Mouse (Mus musculus) heart, embryonic 10.5 days (tissue): ENCODE measurements at regions not wholly inside any gene's neighbourhood (a gene's known extent, or its start where the extent isn't known, plus 50 kb on each side); places are given as distances from the start of the nearest gene placed in this dataset.

ENCODE experiments used
- DNase-seq: peaks from one replicate; pipeline ENCODE4 v3.0.0-alpha.2; 2017; ENCODE audit warnings: low spot score
- H3K27ac ChIP-seq: fragments of 300-500 bp; sonication (generic); 2 replicates; pipeline ENCODE4 v1.5.1; 2016; ENCODE audit warnings: mild to moderate bottlenecking
- H3K27me3 ChIP-seq: fragments of 300-500 bp; sonication (generic); 2 replicates; pipeline ENCODE4 v1.6.1; 2016; ENCODE audit warnings: mild to moderate bottlenecking; ENCODE audit not compliant: poor library complexity, insufficient read depth, severe bottlenecking
- H3K36me3 ChIP-seq: fragments of 300-500 bp; sonication (generic); 2 replicates; pipeline ENCODE4 v1.6.1; 2016; ENCODE audit warnings: mild to moderate bottlenecking, moderate library complexity
- H3K4me1 ChIP-seq: fragments of 300-500 bp; sonication (generic); 2 replicates; pipeline ENCODE4 v1.6.1; 2016; ENCODE audit warnings: mild to moderate bottlenecking
- H3K4me3 ChIP-seq: fragments of 300-500 bp; sonication (generic); 2 replicates; pipeline ENCODE4 v1.5.1; 2016; ENCODE audit warnings: mild to moderate bottlenecking, moderate library complexity
- H3K9me3 ChIP-seq: fragments of 300-500 bp; sonication (generic); 2 replicates; pipeline ENCODE4 v1.6.1; 2016; ENCODE audit warnings: mild to moderate bottlenecking, moderate library complexity
- WGBS: fragments of 180-500 bp; shearing (Covaris S2); methylation state at CpG from one replicate; pipeline ENCODE4 v1.1.7; 2016; 5-methylcytosine and 5-hydroxymethylcytosine counted together

- H3K4me3 ChIP-seq: no peak overlapping the region
- WGBS: 83% methylated on average over 9 of the region's 9 CpGs
- no peak for DNase-seq
- no peaks in the 10 kb centered on the region for H3K27me3 ChIP-seq
- no peaks in the 10 kb centered on the region for H3K36me3 ChIP-seq
- no peaks in the 10 kb centered on the region for H3K9me3 ChIP-seq
- no peak overlapping the region for H3K27ac ChIP-seq
- H3K4me1 ChIP-seq: no peaks in the 10 kb centered on the region
Measured at GRCm38 (mm10) chr19:37754024-37754423, 56.4 kb downstream of the Cyp26a1 start.

DNA sequence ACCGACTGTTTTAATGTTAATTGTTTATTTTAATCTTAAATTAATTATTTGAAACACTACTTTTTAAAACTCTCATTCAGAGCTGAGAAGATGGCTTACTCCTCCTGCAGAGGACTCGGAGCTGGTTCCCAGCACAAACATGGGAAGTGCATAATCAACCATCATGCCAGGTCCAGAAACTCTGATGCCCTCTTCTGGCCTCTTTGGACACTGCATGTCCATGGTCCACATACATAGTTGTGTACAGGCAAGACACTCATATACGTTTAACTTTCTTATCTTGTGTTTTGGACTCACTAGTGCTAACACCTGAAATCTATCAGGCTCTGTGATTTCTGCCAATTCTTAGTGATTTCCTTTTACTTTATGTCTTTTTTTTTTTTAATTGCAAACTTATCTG, 57.8 kb downstream of the Cyp26a1 start:
- Histone ChIP-seq H3K4me1 (no peaks in the 10 kb centered on the region), H3K4me3 (no peak overlapping the region), H3K27me3 (no peaks in the 10 kb centered on the region), H3K36me3 (no peaks in the 10 kb centered on the region), H3K9me3 (no peaks in the 10 kb centered on the region), H3K27ac (no peak overlapping the region)
- WGBS: 85% methylated on average over 3 of the region's 3 CpGs
- DNase-seq: no peak

DNA sequence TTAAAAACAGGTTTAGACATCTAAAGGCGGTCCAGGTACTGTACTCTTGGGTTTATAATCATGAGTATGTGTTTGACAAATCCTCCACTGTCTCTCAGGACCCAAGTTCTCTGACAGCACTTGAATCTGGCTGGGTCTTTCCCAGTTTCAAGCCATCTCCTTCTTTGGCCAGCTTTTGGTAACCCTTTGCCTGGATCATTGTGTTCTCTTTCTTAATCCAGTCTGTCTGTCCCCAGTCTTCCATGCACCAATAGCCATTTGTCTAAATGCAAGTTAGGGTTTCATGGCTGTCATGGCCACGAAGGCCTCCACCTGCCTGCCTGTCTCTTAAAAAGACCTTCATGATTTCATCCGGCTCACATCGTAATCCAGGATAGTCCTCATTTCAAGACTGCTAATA, 71.8 kb downstream of the Cyp26a1 start:
- no peak overlapping the region for H3K27ac ChIP-seq
- H3K27me3 ChIP-seq: no peaks in the 10 kb centered on the region
- no peaks in the 10 kb centered on the region for H3K4me1 ChIP-seq
- no peaks in the 10 kb centered on the region for H3K36me3 ChIP-seq
- no peak overlapping the region for H3K4me3 ChIP-seq
- WGBS: 88% methylated on average over 4 of the region's 4 CpGs
- DNase-seq: no peak
- no peaks in the 10 kb centered on the region for H3K9me3 ChIP-seq

DNA sequence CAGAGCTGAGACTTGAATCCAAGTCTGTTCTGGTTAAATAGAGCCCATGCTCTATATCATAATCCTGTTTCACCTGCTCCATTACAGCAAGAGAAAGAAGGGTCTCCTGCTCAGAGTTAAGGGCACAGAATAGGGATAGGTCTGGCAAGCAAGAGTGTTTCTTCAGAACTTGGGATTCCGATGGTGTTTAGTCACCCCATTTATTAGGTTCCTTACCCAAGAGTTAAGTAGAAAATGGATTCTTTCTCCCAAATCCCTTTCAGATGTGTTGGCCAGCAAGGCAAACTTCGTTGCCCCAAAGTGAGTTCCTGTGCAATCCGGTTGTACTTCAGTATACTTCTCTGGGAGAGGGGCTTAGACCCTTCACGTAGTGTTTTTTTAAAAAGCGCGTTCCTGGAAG, 74.4 kb downstream of the Cyp26a1 start:
- DNase-seq: no peak
- Histone ChIP-seq H3K4me3 (no peak overlapping the region), H3K27ac (no peak overlapping the region), H3K27me3 (no peaks in the 10 kb centered on the region), H3K9me3 (no peaks in the 10 kb centered on the region), H3K4me1 (no peaks in the 10 kb centered on the region), H3K36me3 (no peaks in the 10 kb centered on the region)
- 89% methylated on average over 6 of the region's 6 CpGs for WGBS

DNA sequence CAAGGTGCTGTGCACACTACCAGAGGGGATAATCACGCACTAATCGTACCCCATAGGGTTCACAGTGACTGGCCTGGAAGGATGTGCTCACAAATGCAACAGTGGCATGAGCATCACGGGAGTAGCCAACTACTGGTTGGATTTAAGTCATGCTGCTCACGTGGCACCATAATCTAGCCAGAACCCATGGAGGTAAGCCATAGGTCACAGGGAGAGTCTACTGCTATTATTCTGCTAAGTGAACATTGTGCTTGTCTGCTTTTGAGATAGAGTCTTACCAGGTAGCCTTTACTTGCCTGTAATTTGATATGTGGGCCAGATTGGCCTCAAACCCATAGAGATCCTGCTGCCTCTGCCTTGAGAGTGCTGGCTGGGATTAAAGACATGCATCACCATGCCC, 77.0 kb downstream of the Cyp26a1 start:
- WGBS: 85% methylated on average over 4 of the region's 4 CpGs
- Histone ChIP-seq H3K9me3 (no peaks in the 10 kb centered on the region), H3K4me1 (0 out of 2 replicates have a peak, but pooled peaks cover 4% of the 10 kb centered on the region), H3K27ac (no peak overlapping the region), H3K27me3 (no peaks in the 10 kb centered on the region), H3K36me3 (no peaks in the 10 kb centered on the region), H3K4me3 (no peak overlapping the region)
- DNase-seq: no peak

DNA sequence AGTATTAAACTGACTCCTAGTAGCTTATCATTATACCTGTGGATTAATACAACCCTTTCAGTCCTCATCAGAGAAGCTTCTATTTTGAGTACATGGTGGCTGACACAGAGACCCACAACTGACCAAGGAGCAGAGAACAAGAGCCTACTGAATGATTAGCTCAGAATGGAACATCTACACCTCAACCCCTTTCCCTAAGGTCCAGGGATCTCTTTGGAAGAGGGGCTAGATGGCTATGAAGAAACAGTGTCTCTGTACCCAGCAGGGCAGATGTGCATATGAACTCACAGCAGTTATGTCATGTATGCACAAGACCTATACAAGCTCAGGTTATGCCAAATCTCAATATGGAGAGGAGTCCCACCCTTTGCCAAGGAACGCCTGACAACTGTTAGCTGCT, 77.4 kb downstream of the Cyp26a1 start:
- Histone ChIP-seq H3K27ac (no peak overlapping the region), H3K4me3 (no peak overlapping the region), H3K4me1 (0 out of 2 replicates have a peak, but pooled peaks cover 4% of the 10 kb centered on the region), H3K9me3 (no peaks in the 10 kb centered on the region), H3K36me3 (no peaks in the 10 kb centered on the region), H3K27me3 (no peaks in the 10 kb centered on the region)
- DNase-seq: no peak
- 94% methylated on average over 1 of the region's 1 CpGs for WGBS

- Histone ChIP-seq H3K4me3 (no peak overlapping the region), H3K27ac (no peak overlapping the region), H3K9me3 (no peaks in the 10 kb centered on the region), H3K27me3 (no peaks in the 10 kb centered on the region), H3K36me3 (no peaks in the 10 kb centered on the region), H3K4me1 (0 out of 2 replicates have a peak, but pooled peaks cover 4% of the 10 kb centered on the region)
- WGBS: 72% methylated on average over 6 of the region's 6 CpGs
- no peak for DNase-seq
Measured at GRCm38 (mm10) chr19:37777961-37778360, 80.4 kb downstream of the Cyp26a1 start.

DNA sequence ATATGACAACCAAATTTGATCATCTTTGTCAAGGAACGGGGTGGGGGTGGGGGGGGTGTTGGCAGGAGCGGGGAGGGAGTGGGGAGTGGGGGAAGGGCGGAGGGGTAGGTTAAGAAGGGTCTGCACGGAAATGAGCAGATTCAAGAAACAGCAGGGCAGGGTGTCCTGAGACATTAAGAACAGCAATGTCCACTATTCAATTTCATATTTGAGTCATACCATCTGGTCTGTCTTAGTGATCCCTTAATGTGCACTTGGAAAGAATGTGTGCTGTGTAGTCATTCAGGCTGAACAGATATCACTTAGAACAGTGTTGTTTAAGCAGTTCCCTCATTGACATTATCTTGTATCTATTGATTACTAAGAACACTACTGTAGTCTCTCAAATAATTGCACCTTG, 81.0 kb downstream of the Cyp26a1 start:
- Histone ChIP-seq H3K36me3 (no peaks in the 10 kb centered on the region), H3K27ac (no peak overlapping the region), H3K4me1 (0 out of 2 replicates have a peak, but pooled peaks cover 4% of the 10 kb centered on the region), H3K4me3 (no peak overlapping the region), H3K27me3 (no peaks in the 10 kb centered on the region), H3K9me3 (no peaks in the 10 kb centered on the region)
- no peak for DNase-seq
- 92% methylated on average over 4 of the region's 4 CpGs for WGBS

DNA sequence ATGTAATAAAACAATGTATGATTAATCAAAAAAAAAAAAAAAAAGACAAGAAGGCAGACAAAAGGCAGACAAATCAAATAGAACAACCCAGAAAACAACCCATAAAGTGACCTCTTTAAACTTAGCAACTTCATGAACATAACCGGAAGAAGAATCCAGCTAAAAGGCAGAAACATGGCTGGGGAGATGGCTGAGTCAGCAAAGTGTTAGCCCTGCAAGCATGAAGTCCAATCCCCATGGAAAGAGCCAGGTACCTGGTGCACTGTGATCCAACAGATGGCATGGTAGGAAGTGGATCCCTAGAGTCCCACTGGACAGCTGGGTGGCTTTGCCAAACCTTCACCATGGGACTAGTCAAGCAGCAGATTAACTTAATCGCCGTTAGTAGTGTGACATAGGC, 90.9 kb downstream of the Cyp26a1 start:
- no peaks in the 10 kb centered on the region for H3K27me3 ChIP-seq
- 95% methylated on average over 3 of the region's 3 CpGs for WGBS
- no peak overlapping the region for H3K4me3 ChIP-seq
- no peaks in the 10 kb centered on the region for H3K9me3 ChIP-seq
- 0 out of 2 replicates have a peak, but pooled peaks cover 8% of the 10 kb centered on the region for H3K4me1 ChIP-seq
- DNase-seq: no peak
- no peaks in the 10 kb centered on the region for H3K36me3 ChIP-seq
- no peak overlapping the region for H3K27ac ChIP-seq

GRCm38 (mm10) chr19:37789576-37790180, 92.1 kb downstream of the Cyp26a1 start:
- DNase-seq: no peak
- H3K27ac ChIP-seq: no peak overlapping the region
- 0 out of 2 replicates have a peak, but pooled peaks cover 8% of the 10 kb centered on the region for H3K4me1 ChIP-seq

DNA sequence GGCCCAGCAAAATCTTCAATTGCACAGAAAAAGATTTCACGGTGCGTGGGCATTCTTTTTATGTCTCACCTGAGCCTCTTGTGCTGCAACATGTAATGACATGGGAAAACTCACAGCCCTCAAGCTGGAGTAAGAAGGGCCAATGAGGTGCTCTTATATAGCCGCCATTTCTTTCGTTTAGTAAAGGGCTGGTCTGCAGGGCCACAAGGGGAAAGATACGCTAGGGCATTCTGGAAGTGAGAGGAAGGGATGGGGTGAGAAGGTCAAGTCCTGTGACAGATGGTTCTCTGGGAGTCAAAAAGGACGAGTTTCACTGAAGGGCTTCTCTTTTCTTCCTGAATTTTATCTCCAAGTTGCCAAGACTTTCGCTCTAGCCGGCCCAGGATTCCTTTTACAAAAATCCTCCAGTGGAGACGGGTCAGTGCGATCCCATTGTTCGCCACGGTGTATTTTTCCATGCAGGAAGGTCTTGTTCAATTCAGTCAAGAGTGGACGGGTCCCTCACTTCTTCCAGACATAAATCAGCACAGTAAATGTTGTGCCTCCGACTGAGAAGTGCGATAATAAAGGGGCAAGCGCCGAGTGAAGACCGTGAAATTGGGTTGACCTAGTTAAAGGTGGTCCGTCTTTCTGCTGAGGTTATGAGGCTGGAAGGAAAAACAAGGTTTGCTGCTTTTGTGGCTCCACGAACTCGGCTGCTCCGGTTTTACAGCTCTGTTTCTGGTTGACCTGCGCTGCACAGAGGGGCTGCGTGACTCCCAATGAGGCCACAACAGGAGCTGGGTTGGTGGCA, 92.9 kb downstream of the Cyp26a1 start:
- no peak for DNase-seq
- no peaks in the 10 kb centered on the region for H3K9me3 ChIP-seq
- no peaks in the 10 kb centered on the region for H3K27me3 ChIP-seq
- no peak overlapping the region for H3K4me3 ChIP-seq
- 0 out of 2 replicates have a peak, but pooled peaks cover 8% of the 10 kb centered on the region for H3K4me1 ChIP-seq
- WGBS: 66% methylated on average over 24 of the region's 24 CpGs
- no peaks in the 10 kb centered on the region for H3K36me3 ChIP-seq
- H3K27ac ChIP-seq: no peak overlapping the region

More at GRCm38 (mm10) chr19:37789576-37790180, 92.1 kb downstream of the Cyp26a1 start:
- WGBS: 69% methylated on average over 12 of the region's 12 CpGs
- H3K9me3 ChIP-seq: no peaks in the 10 kb centered on the region
- H3K27me3 ChIP-seq: no peaks in the 10 kb centered on the region
- no peak overlapping the region for H3K4me3 ChIP-seq
- no peaks in the 10 kb centered on the region for H3K36me3 ChIP-seq

GRCm38 (mm10) chr19:37793176-37793575, 95.6 kb downstream of the Cyp26a1 start:
- Histone ChIP-seq H3K36me3 (no peaks in the 10 kb centered on the region), H3K4me3 (no peak overlapping the region), H3K27ac (no peak overlapping the region), H3K4me1 (0 out of 2 replicates have a peak, but pooled peaks cover 8% of the 10 kb centered on the region), H3K27me3 (no peaks in the 10 kb centered on the region), H3K9me3 (no peaks in the 10 kb centered on the region)
- 84% methylated on average over 9 of the region's 9 CpGs for WGBS
- DNase-seq: no peak

- WGBS: 85% methylated on average over 18 of the region's 18 CpGs
- Histone ChIP-seq H3K27ac (no peak overlapping the region), H3K4me3 (no peak overlapping the region), H3K27me3 (no peaks in the 10 kb centered on the region), H3K36me3 (no peaks in the 10 kb centered on the region), H3K4me1 (0 out of 2 replicates have a peak, but pooled peaks cover 2% of the 10 kb centered on the region), H3K9me3 (no peaks in the 10 kb centered on the region)
- DNase-seq: no peak
Measured at GRCm38 (mm10) chr19:37795552-37796343, 98.2 kb downstream of the Cyp26a1 start.
